ENCODE assay signal across 13 mouse cellular contexts in genomic region chr15:80582581-80583495, GRCm38 (mm10). TPM values are rescaled to one million over a fixed set of nuclear protein-coding genes. Genes with fewer than 3 reads are reported as not detected.
DNase-seq lines count a peak whose midpoint lies in the region; ATAC-seq and TF ChIP-seq lines count a peak whose summit lies in the region.
"Had no signal": no experiment of that assay in that cellular context is flagged by ENCODE, and none has a peak within 500 bp of the region (broad histone marks: within the 10 kb centered on the region; RNA-seq: fewer than 3 reads in every experiment).

No protein-coding gene starts in this region.

- H3K27ac ChIP-seq in neural tube, embryonic 15.5 days (replicated peaks), result no peak overlapping the region
- H3K27ac ChIP-seq: heart, adult 2 months had no signal

- TF ChIP-seq CTCF in C2C12 (IDR thresholded peaks at IDR 0.05; ENCODE audit: control insufficient read depth, insufficient read depth, insufficient read length), result no peak

- intact Hi-C loops in gastrocnemius, postnatal 36 days (cut with DNase I), result no loop called here

- H3ac ChIP-seq in C2C12 (ENCODE audit: control insufficient read depth, insufficient read length, low read depth), result no peak overlapping the region

- H3K27me3 ChIP-seq in C2C12 (ENCODE audit: control insufficient read depth, insufficient read depth, insufficient read length), result no peaks in the 10 kb centered on the region
- no peaks in the 10 kb centered on the region for H3K27me3 ChIP-seq in neural tube, embryonic 15.5 days (replicated peaks)

- no peak overlapping the region for H3K4me2 ChIP-seq in neural tube, embryonic 15.5 days

- H3K79me3 ChIP-seq in C2C12 (ENCODE audit: low read depth), result no peaks in the 10 kb centered on the region

- DNase-seq in gastrocnemius, adult 8-10 months (ENCODE audit: low spot score in 2 of 2), result peak; percentile 4 to 14
- DNase-seq in gastrocnemius, postnatal 36 days, result no peak
- DNase-seq in right cerebral cortex, postnatal 10 days (ENCODE audit: low spot score in 2 of 2), result no peak
- DNase-seq in thymus, postnatal 4 days, result no peak
- DNase-seq: cerebellum, adult 8-10 months; thymus, adult 2 months had no signal

- 76% methylated on average over 20 of the region's 20 CpGs for WGBS in neural tube, embryonic 15.5 days

- peaks cover 11% of the 10 kb centered on the region; the same call in 1 of the 2 replicates for H3K4me1 ChIP-seq in neural tube, embryonic 15.5 days

- no peaks in the 10 kb centered on the region for H3K36me3 ChIP-seq in C2C12 (ENCODE audit: control insufficient read depth, insufficient read depth)
- H3K36me3 ChIP-seq in neural tube, embryonic 15.5 days, result no peaks in the 10 kb centered on the region

- H3K79me2 ChIP-seq in C2C12 (ENCODE audit: control insufficient read depth, insufficient read depth), result no peaks in the 10 kb centered on the region

- ATAC-seq in common myeloid progenitor, adult 5-6 weeks (replicated peaks; ENCODE audit: low read depth, poor library complexity, severe bottlenecking), result peak; percentile 88
- ATAC-seq in megakaryocyte, adult 5-6 weeks (ENCODE audit: poor library complexity, severe bottlenecking), result peak; percentile 93
- no peak for ATAC-seq in neural tube, embryonic 15.5 days (ENCODE audit: low FRiP score)

- H3K4me3 ChIP-seq in C2C12 (ENCODE audit: insufficient read depth, poor library complexity, severe bottlenecking), result no peak overlapping the region
- H3K4me3 ChIP-seq in neural tube, embryonic 15.5 days (replicated peaks), result no peak overlapping the region
- H3K4me3 ChIP-seq: heart, adult 2 months had no signal

- H3K9me3 ChIP-seq in neural tube, embryonic 15.5 days (replicated peaks), result no peaks in the 10 kb centered on the region

- H3K9ac ChIP-seq in neural tube, embryonic 15.5 days (replicated peaks), result no peak overlapping the region

TF ChIP-seq in C2C12, 6 proteins besides CTCF, POLR2A, EP300 and RAD21:
- TF ChIP-seq MYOD1 (IDR thresholded peaks at IDR 0.05; ENCODE audit: control insufficient read depth, insufficient read length, low read depth) (peak; percentile 92), CEBPB (IDR thresholded peaks at IDR 0.05; ENCODE audit: low read depth) (peak; percentile 14), USF1 (IDR thresholded peaks at IDR 0.05; ENCODE audit: low read depth) (no peak), MAX (IDR thresholded peaks at IDR 0.05) (peak; percentile 44), MYOG (IDR thresholded peaks at IDR 0.05; ENCODE audit: control insufficient read depth, extremely low read depth, insufficient read length) (no peak), FOSL1 (IDR thresholded peaks at IDR 0.05; ENCODE audit: insufficient read depth, low read length, poor library complexity, severe bottlenecking) (peak; percentile 69)

RNA-seq across cellular contexts. Expression of gene Grap2, which starts 10.4 kb away (rescaled TPM):
- total RNA-seq in gastrocnemius, adult 8-10 months (2022), result under 1 TPM in 2 of 4 experiments, not detected in 2; 0.07 to 0.13 TPM
- total RNA-seq in gastrocnemius, postnatal 36 days (2021), result 1 to 10 TPM in 1 of 2 experiments, under 1 TPM in 1; 0.07 to 1.4 TPM
- polyA plus RNA-seq in C2C12 (2012; fragmentation: generic; extraction: Trizol), result under 0.01 TPM
- 1.2 and 4.0 TPM in 2 replicates for total RNA-seq in common myeloid progenitor, adult 5-6 weeks (2017)
- total RNA-seq in megakaryocyte, adult 5-6 weeks (2015), result 3.6 and 4.3 TPM in 2 replicates
- 7.3 and 7.4 TPM in 2 replicates for total RNA-seq in megakaryocyte, adult 5-6 weeks (2017)
- polyA plus RNA-seq in neural tube, embryonic 15.5 days (2015; fragmentation: Nextera tagmentation; extraction: Ambion mirVana), result 0.35 and 4.8 TPM in 2 replicates

RNA-seq across cellular contexts. Expression of gene Enthd1, which starts 17.9 kb away (rescaled TPM):
- total RNA-seq in gastrocnemius, adult 8-10 months (2022), result not detected
- not detected for total RNA-seq in gastrocnemius, postnatal 36 days (2021)
- 0.02 TPM for polyA plus RNA-seq in C2C12 (2012; fragmentation: generic; extraction: Trizol)
- total RNA-seq in common myeloid progenitor, adult 5-6 weeks (2017), result not detected in 2 replicates
- total RNA-seq in megakaryocyte, adult 5-6 weeks (2015), result 0.11 TPM in 1 of 2 replicates, not detected in the other
- 0.18 TPM in 1 of 2 replicates, not detected in the other for total RNA-seq in megakaryocyte, adult 5-6 weeks (2017)
- 0.08 TPM in 1 of 2 replicates, not detected in the other for polyA plus RNA-seq in neural tube, embryonic 15.5 days (2015; fragmentation: Nextera tagmentation; extraction: Ambion mirVana)
- total RNA-seq: heart, adult 2 months; layer of hippocampus, postnatal 25 days had no signal
- polyA plus RNA-seq: heart, adult 2 months; neural tube, embryonic 14.5 days had no signal

Comparison
In these comparisons a context has a peak if more than half of its experiments do, and no peak if none do; other contexts are left out.
1. DNase-seq: peak in gastrocnemius, adult 8-10 months (2 of 2); none in gastrocnemius, postnatal 36 days (0 of 2), right cerebral cortex, postnatal 10 days (0 of 2) and thymus, postnatal 4 days (single experiment).